Mouse (Mus musculus): Measurements from ENCODE around the gene Cilp2.

Cilp2 gene

DNA sequence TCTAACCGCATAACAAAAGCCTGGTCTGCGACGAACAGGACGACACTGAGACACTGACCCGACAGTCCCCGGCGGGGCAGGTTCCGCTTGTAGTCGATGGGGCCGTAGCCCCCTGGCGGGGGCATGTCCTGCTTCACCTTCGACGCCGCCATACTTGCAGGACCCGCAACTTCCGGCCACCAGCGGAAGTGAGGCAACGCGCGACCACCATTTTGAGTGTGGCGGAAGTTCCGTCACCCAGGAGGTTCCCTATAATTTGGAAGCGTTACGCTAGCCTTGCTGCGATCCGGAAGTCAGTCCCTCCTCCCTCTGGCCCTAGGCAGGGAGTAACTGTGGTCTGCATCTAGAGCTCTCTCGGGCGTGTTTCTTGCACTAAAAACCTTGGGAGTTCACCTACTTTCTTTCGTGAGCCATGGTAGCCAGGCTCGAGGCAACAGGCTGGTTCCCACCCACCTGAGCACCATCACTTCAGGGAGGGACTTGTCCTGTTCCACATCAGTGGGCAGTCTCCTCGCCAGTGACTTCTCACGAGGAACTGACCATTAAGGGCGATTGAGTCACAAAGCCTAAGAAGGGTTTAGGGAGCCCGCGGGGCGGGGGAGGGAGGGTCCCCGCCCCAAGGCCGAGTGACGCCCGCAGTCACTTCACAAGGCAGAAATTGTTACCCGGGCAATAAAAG is 14.1 kb upstream of the Cilp2 start:
- in situ Hi-C loops (cut with MboI, MseI) = no loop called here

DNA sequence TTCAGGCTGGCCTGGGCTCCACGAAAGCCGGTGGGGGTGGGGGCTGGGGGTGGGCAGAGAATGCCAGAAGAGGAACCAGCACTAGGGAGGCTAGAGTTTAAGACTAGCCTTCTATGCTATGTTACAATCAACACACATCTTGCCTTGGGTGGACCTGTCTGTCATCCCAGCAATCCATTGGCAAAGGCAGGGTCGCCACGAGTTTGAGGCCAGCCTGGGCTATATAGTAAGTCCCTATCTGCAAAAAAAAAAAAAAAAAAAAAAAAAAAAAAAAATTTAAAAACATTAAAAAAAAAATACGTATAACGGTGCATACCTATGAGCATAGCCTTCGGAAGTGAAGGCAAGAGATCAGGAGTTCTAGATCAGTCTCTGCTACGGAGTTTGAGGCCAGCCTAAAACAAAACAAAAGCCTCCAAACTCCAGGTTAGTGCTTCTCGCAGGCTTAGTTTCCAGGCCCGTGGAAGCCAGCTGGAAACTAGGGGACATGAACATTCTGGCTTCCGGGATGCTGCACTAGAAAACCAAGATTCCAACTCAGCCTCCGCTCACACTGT is 13.5 kb upstream of the Cilp2 start:
- in situ Hi-C loops (cut with MboI, MseI) = no loop called here

DNA sequence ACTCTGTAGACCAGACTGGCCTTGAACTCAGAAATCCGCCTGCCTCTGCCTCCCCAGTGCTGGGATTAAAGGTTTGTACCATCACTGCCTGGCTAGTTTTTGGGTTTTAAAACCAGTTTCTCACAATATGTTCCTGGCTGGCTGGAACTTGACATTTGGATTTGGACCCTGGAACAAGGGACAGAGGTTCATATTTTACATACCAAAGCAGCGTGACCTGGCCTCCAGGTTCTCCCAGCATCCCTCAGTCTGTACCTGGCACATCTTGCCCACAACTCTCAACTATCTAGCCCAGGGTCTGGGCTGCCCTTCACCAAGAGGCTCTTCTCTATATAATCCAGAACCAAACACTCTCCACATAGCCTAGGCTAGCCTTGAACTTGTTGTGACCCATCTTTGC is 12.4 kb upstream of the Cilp2 start:
- in situ Hi-C loops (cut with MboI, MseI) = no loop called here

DNA sequence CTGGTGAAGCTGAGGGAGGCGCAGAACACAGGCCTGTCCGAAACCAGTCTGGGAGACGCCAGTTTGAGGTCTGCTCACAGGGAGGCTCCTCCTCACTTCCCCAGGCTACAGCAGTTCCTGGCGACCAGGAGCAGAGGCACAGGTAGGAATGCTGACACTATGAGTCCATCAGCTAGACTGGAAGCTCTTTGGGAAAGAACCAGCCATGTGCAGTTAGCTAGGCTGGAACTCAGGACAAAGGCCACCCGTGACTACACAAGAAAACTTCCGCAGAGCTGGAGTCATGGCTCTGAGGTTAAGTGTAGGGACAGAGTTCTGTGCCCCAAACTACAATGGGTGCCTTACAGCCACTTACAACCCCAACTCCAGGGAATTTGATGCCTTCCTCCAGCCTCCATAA is 10.4 kb upstream of the Cilp2 start:
- in situ Hi-C loops (cut with MboI, MseI) = no loop called here

DNA sequence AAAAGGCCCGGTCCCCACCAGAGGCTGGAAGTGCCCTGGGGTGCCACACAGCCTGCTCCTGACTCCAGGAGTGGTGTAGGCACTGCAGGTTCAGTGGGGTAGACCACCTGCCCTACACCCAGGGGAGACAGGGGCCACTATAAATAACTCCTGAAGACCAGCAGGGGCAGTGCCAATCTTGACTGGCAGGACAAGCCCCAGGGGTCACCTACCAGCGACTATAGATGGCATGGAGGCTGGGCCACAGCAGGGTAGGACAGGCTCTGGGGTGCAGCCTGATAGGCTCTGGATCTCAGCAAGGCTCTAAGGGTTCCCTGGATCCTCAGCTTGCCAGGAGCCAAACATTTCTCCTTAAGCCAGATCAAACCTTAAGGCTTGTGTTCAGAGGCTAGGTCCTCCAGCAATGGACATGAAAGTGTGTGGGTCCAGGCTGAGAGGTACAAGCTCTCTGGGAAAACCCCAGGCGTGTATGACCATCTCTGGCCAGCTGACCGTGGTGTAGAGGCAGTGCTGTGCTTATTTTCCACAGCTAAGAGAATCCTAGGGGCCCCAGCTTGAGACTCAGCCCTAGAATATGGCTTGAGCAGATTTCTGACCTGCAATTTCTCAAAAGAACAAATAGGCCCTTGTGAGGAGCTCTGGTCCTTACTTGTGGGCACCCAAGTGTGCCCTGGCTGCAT is 8.4 kb upstream of the Cilp2 start:
- in situ Hi-C loops (cut with MboI, MseI) = no loop called here

DNA sequence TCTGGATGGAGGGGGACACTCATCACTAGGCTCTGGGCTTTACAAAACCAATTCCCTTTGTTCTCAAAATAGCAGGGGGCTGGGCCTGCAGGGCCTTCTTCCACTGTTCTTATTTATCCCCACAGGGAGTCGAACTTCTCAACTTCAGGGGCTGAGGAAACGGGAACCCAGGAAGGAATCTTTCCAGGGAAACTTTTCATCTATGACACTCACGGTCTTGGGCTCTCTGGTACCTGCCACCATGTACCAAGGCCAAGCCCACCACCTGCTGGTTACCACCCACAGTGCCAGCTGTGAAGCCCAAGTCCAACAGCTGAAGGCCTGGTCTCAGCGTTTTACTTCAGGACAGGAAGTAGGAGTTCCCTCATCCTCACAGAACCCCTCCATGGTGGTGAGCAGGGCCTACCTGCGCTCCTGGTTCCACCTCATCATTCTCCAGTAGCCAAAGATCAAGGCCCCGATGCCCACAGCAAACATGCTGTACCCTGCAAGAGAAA is 7.4 kb upstream of the Cilp2 start:
- in situ Hi-C loops (cut with MboI, MseI) = loop anchor here in 1 of 2 experiments (5.0 kb wide), 1 partner anchor 58 kb away; no protein-coding TSS in a partner anchor

DNA sequence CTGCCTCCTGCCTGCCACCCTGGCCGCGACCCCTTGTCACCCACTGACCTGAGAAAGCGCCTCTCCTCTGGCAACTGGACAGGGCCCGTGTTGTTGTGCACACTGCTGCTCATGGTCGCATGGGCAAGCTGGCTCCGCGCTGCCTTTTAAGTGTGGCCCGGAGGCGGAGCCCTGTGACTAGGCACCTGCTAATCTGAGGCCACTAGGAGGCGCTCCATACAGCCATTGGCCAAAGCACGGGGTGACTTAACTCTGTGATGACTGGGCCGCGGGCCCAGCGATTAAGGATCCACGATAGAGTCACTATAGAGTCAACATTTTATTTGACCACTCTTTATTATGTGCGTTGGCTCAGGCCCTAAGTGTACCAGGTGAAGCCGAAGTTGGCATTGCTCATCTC is 6.4 kb upstream of the Cilp2 start:
- in situ Hi-C loops (cut with MboI, MseI) = loop anchor here in 1 of 2 experiments (5.0 kb wide), 1 partner anchor 57 kb away; no protein-coding TSS in a partner anchor

DNA sequence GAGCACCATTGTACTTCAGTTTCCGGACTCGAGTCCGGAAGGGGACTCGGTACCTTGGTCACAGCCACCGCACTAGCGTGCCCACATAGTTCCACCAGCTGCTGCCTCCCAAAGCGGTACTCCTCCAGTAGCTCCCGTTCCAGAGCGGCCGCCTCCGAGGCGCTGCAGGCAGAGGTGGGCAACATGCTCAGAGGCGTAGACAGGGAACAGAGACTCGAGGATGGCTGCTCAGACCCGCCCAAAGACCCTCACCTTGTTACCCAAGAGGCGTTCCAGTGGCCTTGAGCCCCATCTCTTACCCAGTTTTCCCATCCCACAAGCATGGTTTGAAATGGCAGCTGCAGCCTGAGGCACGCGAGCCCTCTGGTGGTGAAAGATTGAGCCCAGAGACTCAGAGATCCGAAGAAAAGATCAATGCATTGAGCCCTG is 3.3 kb upstream of the Cilp2 start:
- in situ Hi-C loops (cut with MboI, MseI) = loop anchor here in 1 of 2 experiments (5.0 kb wide), 1 partner anchor 54 kb away; no protein-coding TSS in a partner anchor

DNA sequence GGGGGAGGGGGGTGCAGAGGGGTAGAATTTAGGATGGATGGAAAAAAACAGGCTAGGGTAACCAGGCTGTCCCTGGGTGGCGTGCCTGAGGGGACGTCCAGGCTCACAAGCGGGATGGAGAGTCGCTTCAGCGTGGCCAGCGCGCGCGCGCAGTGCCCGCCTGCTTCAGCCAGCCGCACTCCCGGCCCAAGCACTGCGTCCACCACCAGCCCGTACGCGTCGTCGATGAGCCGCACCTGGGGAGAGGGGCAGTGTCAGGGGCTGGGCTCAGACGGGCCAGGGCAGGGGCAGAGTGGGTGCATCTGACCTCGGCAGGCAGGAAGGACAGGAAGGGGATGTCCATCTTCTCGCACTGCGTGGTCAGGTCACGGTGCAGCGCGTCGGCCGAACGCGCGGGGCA is 1.4 kb upstream of the Cilp2 start:
- in situ Hi-C loops (cut with MboI, MseI) = no loop called here

DNA sequence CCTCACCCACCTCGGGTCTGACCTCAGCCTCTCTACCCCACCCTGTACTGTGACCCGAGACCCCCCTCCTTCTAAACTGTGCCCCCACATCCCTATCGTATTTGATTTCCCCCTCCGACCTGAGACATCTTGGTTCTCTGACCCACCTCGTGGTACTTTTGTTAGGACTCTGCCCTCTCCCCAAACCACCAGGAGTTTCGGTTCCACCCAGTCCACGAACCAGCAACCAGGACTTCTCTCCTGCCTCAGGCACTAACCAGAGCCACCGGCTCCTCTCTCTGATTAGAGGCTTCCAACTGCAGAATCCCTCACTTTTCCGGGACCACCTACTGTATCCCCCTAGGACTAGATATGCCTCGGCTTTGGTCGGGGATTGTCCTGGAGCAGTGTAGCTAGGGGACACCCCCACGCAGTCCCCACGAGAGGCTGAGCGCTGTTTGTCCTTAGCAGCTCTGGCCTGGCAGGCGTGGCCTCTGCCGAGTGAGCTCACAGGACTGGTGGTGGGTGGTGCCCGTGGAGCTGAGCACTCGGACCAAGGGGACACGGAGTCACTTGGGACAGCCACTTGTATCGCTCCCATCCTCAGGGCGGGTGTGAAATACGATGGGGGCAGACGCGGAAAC is 868 bp upstream of the Cilp2 start:
- in situ Hi-C loops (cut with MboI, MseI) = no loop called here

DNA sequence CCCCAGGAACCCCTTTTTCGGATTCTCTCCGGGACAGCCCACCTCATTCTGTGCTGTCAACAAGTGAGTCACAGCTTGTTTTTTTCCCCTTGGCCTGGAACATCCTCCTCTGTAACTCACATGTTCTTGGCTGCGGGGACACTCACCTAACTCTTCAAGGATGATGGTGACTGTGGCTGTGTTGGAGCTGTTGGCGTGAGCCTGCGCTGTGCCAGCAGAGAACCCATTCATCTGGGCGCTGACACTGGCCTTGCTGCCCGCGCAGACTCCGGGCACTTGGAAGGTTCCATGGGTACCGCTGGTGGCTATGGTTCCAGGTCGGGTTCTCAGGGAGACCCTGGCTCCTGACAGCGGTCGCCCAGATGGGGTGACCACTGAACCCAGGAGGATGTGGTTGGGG is 3.3 kb downstream of the Cilp2 start:
- in situ Hi-C loops (cut with MboI, MseI) = no loop called here

DNA sequence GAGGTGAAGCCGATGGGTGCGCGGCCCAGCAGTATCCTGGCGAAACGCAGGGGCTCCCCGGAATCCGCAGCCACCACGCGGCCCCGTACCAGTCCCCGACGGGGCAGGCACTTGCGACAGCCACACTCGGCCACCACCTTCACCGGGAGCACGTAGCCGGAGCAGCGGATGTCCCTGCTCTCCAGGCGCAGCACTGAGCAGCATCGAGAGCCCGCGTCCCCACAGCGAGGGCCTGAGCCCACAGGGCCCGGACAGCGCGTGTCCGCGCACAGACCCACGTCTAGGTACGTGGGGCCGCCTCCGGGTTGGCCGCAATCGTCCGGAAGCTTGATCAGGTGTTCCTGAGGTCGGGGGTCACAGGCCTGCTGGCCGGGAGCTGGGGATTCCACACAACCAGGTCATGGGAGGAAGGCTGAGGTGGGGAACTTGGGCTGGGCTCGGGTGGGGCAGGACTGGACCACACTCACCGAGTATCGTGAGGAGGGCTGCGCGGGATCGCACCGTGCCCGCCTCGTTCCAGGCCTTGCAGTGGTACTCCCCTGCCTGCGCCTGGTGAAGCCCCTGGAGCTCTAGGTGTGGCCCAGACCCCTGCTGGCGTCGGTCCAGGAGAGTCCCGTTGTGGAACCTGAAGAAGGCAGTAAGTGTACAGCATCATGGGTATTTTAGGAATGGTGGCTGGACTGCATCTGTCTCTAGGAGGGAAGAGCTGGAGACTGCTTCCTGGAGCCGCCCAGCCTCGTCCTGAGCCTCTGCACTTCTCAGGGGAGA is 4.5 kb downstream of the Cilp2 start:
- in situ Hi-C loops (cut with MboI, MseI) = no loop called here

DNA sequence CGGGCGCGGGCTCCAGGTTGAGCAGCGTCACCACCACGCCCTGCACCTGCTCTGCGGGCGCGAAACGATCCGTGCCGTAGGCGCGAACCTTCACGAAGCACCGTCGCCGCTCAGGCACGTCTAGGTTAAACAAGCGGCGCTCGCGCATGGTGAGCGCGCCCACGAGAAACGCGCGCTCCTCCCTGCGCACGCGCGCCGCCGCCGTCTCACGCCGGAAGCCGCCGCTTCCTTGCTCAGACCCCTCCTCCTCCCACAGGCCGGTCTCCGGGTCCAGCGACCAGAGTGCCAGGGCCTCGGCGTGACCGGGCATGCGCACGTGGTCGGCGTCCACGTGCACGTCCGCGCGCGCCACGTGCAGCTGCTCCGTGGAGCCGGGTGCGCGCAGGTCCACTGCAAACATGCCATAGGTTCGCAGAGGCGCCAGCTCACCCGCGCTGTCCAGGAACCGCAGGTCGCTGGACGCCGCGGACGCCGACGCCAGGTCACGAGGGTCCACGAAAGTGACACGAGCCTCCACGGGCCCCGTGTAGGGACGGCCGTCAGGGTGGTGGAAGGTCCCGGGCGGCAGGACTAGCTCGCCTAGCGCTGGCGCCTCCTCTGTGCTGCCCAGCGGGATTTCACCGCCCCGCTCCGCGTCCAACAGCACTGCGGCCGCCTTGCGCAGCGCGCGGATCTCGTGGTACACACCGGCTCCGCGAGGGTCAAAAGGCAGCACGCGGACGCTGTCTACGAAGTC is 5.3 kb downstream of the Cilp2 start:
- in situ Hi-C loops (cut with MboI, MseI) = no loop called here

DNA sequence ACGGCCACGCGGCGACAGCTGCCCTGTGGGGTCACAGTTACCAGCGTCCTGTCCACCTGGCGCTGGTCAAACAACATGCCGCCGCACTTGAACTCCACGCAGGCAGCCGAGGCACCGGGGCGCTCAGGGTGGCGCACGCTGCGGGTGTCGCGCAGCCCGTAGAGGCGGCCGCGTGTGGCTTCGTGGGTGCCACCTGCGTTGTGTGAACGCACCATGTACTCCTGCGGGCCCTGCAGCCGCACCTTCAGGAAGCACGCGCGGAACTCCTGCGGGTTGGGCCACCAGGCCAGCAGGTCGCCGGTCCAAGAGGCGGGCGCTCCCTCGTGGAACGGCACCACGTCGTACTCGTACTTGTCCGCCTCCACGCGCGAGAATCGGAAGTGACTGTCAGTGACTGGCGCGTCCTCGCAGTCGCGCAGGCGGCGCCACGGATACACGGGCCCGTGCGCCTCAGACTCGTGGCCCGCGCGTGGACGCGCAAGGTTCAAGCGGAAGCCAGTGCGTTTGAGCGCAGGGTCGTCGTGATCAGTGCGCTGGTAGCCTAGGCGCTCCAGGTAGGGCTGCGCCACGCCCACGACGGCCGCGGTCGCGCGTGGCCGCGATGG is 6.1 kb downstream of the Cilp2 start:
- in situ Hi-C loops (cut with MboI, MseI) = no loop called here

DNA sequence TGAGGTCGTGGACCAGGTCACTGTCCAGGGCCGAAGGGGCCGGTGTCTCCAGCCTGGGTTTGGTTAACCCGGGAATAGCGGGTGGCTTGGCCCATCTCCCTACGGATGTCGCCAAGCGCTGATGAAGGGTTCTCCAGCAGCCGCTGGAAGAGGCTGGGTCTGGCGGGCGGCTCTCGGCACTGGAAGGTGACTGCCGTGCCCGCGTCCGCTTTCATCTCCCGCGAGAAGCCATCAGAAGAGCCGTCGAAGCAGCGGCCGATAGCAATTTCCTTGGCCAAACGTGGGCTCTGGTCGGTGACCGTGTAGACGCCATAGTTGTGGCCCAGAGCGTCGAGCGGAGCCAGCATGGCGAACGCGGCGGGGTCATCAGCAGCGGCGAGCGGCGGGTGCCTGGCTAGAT is 6.6 kb downstream of the Cilp2 start:
- in situ Hi-C loops (cut with MboI, MseI) = no loop called here

DNA sequence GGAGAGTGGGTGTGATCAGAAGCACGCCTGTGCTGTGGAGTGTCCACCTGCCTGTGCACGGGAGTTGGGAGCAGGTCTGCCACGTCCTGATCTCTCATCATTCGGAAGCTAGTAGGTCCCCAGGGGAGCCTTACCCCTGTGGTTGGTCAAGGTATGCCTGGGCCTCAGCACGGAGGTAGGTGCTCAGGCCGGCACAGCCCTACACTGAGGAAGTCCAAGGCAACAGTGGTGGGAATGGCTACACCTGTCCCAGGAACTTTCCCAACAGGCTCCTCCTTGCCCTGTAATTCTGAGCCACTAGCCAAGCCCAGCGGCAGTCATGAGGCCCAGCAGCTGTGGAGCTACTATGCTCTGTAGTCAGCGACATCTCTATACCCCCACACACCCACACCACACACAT is 7.8 kb downstream of the Cilp2 start:
- in situ Hi-C loops (cut with MboI, MseI) = no loop called here

DNA sequence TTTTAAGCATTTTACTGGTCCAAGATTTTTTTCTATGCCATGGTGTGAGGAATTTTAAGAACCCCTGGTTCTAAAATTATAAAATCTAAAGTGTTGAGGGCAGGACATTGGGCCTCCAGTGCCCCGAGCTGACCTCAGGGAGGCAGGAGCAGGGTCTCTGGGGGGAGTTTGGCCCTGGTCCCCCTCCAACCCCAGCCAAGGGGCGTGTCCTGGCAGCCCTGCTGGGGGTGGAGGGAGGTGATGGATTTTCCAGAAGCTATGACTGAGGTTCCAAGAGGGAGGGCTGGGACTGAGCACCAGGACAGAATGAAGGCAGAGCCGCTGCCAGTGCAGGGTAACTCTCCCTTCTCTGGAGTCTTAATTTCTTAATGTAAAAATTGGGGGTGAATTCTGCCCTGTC is 9.5 kb downstream of the Cilp2 start:
- in situ Hi-C loops (cut with MboI, MseI) = no loop called here

DNA sequence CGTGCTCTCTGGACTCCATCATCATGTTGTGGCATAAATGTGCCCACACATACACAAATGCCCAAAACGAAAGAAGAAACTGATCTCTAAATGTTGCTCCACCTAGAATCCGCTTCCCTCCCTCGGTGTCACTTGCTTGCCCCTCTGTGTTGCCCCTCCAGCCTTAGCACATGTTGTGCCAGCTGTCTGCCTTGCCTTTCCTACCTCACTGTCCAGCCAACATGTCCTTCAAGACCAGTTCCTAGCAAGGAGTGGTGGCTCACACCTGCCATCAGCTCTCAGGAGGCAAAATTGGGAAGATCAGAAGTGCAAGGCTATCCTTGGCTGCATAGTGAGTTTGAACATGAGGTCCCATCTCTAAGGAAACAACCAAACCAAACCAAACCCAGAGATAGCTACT is 10.1 kb downstream of the Cilp2 start:
- in situ Hi-C loops (cut with MboI, MseI) = no loop called here

DNA sequence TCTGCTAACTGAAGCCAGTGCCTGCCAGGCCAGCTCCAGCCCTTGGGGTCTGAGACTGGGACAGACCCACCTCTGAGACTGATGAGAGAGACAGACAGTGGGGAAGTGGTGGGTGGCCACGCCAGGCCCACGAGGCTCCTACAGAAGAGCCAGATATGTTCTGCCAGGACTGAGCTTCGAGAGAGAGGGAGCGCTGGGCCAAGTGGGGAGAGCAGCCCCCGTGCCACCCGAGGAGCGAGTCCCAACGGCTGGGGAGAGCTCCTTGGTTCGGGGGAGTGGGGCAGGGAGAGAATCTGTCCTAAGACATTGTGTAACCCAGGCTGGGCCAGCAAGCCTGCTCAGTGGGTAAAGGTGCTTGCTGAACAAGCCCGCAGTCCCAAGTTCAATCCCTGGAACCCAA is 10.5 kb downstream of the Cilp2 start:
- in situ Hi-C loops (cut with MboI, MseI) = no loop called here

DNA sequence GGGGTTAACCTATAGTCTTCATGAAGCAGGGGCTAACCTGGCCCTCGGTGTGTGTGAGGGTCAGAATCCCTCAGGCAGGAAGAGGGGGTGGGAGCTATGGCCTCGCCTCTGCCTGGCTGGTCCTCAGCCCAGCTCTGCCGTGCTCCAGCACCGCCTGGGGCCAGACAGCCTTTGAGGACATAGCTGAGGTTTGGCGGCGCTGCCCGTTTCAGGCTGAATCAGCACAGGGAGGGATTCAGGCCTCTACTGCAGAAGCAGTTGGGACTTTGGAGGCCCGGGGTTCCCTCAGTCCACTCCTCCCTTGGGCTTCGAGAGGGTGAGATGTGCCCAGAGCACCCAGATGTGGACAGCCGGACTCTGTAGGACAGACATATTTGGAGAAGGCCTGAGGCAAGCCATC is 11.4 kb downstream of the Cilp2 start:
- in situ Hi-C loops (cut with MboI, MseI) = no loop called here

DNA sequence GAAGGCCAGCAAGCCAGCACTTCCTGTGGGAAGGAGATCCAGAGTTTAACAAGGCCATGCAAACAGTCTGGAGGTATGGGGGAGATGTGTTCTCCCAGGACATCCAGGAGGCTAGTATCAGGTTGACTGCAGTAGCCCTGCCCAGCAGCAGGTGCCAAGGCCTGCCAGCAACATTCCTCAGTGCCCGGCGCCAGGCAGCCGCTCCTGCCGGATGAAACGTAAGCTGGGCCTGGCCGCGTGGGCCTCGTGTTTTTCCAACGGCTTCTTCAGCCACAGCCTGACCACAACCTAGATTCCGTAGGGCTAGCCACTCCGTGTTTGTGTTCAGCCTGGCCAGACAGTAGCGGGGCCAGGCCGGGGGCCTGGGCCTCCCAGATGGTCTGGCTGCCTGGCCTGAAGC is 12.8 kb downstream of the Cilp2 start:
- in situ Hi-C loops (cut with MboI, MseI) = no loop called here
